Comparison of ENCODE assay signal across 17 mouse cellular contexts in genomic region chr9:14061389-14061788, GRCm38 (mm10).
"Had no signal": no experiment of that assay in that cellular context is flagged by ENCODE, and none has a peak within 500 bp of the region (broad histone marks: within the 10 kb centered on the region; RNA-seq: fewer than 3 reads in every experiment).

No protein-coding gene starts in this region.

- DNase-seq: layer of hippocampus, adult 9-11 months; liver, embryonic 13.5 days; lung, adult 2 months; lung, postnatal 14 days; lung, postnatal 4 days; retina, postnatal 1 day; right cerebral cortex, postnatal 25 days; spleen, adult 18-20 months; thymus, adult 18-20 months; thymus, postnatal 36 days had no signal

- H3K36me3 ChIP-seq: liver, embryonic 13.5 days; midbrain, embryonic 12.5 days; midbrain, embryonic 15.5 days; neural tube, embryonic 13.5 days; stomach, embryonic 15.5 days had no signal

- H3K4me2 ChIP-seq: liver, embryonic 13.5 days; midbrain, embryonic 12.5 days; midbrain, embryonic 15.5 days; neural tube, embryonic 13.5 days; stomach, embryonic 15.5 days had no signal

- H3K9ac ChIP-seq: liver, embryonic 13.5 days; midbrain, embryonic 12.5 days; midbrain, embryonic 15.5 days; neural tube, embryonic 13.5 days; stomach, embryonic 15.5 days had no signal

- H3K27me3 ChIP-seq: liver, embryonic 13.5 days; midbrain, embryonic 12.5 days; midbrain, embryonic 15.5 days; neural tube, embryonic 13.5 days; stomach, embryonic 15.5 days had no signal

- H3K4me1 ChIP-seq: liver, embryonic 13.5 days; stomach, embryonic 15.5 days had no signal

- H3K9me3 ChIP-seq: liver, embryonic 13.5 days; midbrain, embryonic 12.5 days; stomach, embryonic 15.5 days had no signal

- ATAC-seq: midbrain, embryonic 15.5 days had no signal

- H3K27ac ChIP-seq: kidney, postnatal 0 days; layer of hippocampus, adult 2 months; left cerebral cortex, adult 2 months; liver, embryonic 13.5 days; midbrain, embryonic 12.5 days; midbrain, embryonic 15.5 days; neural tube, embryonic 13.5 days; stomach, embryonic 15.5 days had no signal

- H3K4me3 ChIP-seq: layer of hippocampus, adult 2 months; left cerebral cortex, adult 2 months; liver, embryonic 13.5 days; midbrain, embryonic 12.5 days; midbrain, embryonic 15.5 days; neural tube, embryonic 13.5 days; stomach, embryonic 15.5 days had no signal
